ENCODE assay signal across 24 mouse cellular contexts in the genomic region with DNA sequence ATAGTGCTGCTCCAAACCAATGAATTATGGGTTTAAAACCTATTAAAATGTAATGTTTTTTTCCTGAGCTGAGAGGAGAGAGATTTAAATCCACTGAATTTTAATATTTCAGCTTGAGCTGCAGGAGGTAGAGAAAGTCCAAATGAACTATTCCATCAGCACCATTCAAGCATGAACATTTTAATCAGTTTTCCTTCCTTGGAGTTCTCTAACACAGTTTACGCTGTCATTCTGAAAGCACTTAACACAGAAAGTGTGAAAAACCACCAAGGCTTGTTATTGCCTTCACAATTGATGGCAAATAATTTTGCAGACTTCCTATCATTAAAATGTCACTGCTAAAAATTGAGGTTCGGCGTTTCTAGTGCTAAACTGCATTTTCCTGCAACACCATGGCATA.
"Had no signal": no experiment of that assay in that cellular context is flagged by ENCODE, and none has a peak within 500 bp of the region (broad histone marks: within the 10 kb centered on the region; RNA-seq: fewer than 3 reads in every experiment).

No protein-coding gene starts in this region.

- H3K9me3 ChIP-seq: heart, embryonic 10.5 days; heart, embryonic 12.5 days; hindbrain, embryonic 10.5 days; hindbrain, embryonic 12.5 days; intestine, embryonic 15.5 days; limb, embryonic 13.5 days; limb, embryonic 15.5 days; liver, embryonic 12.5 days had no signal

- H3K4me1 ChIP-seq: heart, embryonic 10.5 days; heart, embryonic 12.5 days; intestine, embryonic 15.5 days; limb, embryonic 13.5 days; limb, embryonic 15.5 days; liver, embryonic 12.5 days had no signal

- H3K27me3 ChIP-seq: heart, embryonic 12.5 days; hindbrain, embryonic 12.5 days; intestine, embryonic 15.5 days; limb, embryonic 13.5 days; limb, embryonic 15.5 days; liver, embryonic 12.5 days had no signal

- H3K27ac ChIP-seq: heart, embryonic 10.5 days; hindbrain, embryonic 10.5 days; hindbrain, embryonic 12.5 days; hindbrain, embryonic 14.5 days; intestine, embryonic 15.5 days; layer of hippocampus, adult 2 months; left cerebral cortex, adult 2 months; limb, embryonic 13.5 days; limb, embryonic 15.5 days; liver, embryonic 12.5 days had no signal

- H3K4me2 ChIP-seq: heart, embryonic 12.5 days; hindbrain, embryonic 12.5 days; hindbrain, embryonic 14.5 days; intestine, embryonic 15.5 days; limb, embryonic 13.5 days; limb, embryonic 15.5 days; liver, embryonic 12.5 days had no signal

- H3K4me3 ChIP-seq: heart, embryonic 10.5 days; heart, embryonic 12.5 days; hindbrain, embryonic 10.5 days; hindbrain, embryonic 12.5 days; intestine, embryonic 15.5 days; layer of hippocampus, adult 2 months; left cerebral cortex, adult 2 months; limb, embryonic 13.5 days; limb, embryonic 15.5 days; liver, embryonic 12.5 days had no signal

- DNase-seq: gastrocnemius, postnatal 14 days; gastrocnemius, postnatal 36 days; heart, adult 18-20 months; heart, postnatal 10 days; heart, postnatal 4 days; kidney, adult 18-20 months; kidney, adult 8-10 months; kidney, postnatal 10 days; kidney, postnatal 25 days; kidney, postnatal 4 days had no signal

- H3K36me3 ChIP-seq: heart, embryonic 10.5 days; heart, embryonic 12.5 days; hindbrain, embryonic 12.5 days; intestine, embryonic 15.5 days; limb, embryonic 15.5 days; liver, embryonic 12.5 days had no signal

- ATAC-seq: hindbrain, embryonic 16.5 days; inflammation-experienced regulatory T-cells, adult 6 months; intestine, embryonic 15.5 days; intestine, postnatal 0 days; liver, embryonic 12.5 days had no signal

- H3K9ac ChIP-seq: heart, embryonic 12.5 days; hindbrain, embryonic 12.5 days; hindbrain, embryonic 14.5 days; intestine, embryonic 15.5 days; limb, embryonic 13.5 days; limb, embryonic 15.5 days; liver, embryonic 12.5 days had no signal
